Mouse (Mus musculus) heart, embryonic 13.5 days (tissue): ENCODE measurements around the gene Sypl2. TPM values are rescaled to one million over a fixed set of nuclear protein-coding genes. Genes with fewer than 3 reads are reported as not detected.

Experiments
- ATAC-seq: fragments of 200-750 bp; cut with Nextera tagmentation; 2 replicates; pipeline ENCODE4 v1.8.0; 2017; ENCODE audit warnings: moderate TSS enrichment; ENCODE audit not compliant: insufficient number of reproducible peaks, low FRiP score, low TSS enrichment; ENCODE audit errors: extremely low read depth
- H3K27ac ChIP-seq: fragments of 300-500 bp; sonication (generic); replicated peaks from 2 replicates; pipeline ENCODE4 v1.5.1; 2015; ENCODE audit warnings: moderate library complexity, mild to moderate bottlenecking, inconsistent platforms
- H3K27me3 ChIP-seq: fragments of 300-500 bp; sonication (generic); replicated peaks from 2 replicates; pipeline ENCODE4 v1.6.1; 2015; ENCODE audit warnings: mild to moderate bottlenecking, inconsistent platforms
- H3K36me3 ChIP-seq: fragments of 300-500 bp; sonication (generic); 2 replicates; pipeline ENCODE4 v1.6.1; 2015; ENCODE audit warnings: mild to moderate bottlenecking, inconsistent platforms
- H3K4me1 ChIP-seq: fragments of 300-500 bp; sonication (generic); 2 replicates; pipeline ENCODE4 v1.6.1; 2015; ENCODE audit warnings: inconsistent platforms
- H3K4me2 ChIP-seq: fragments of 300-500 bp; sonication (generic); 2 replicates; pipeline ENCODE4 v1.6.1; 2015; ENCODE audit warnings: inconsistent platforms, mild to moderate bottlenecking, moderate library complexity
- H3K4me3 ChIP-seq: fragments of 300-500 bp; sonication (generic); 2 replicates; pipeline ENCODE4 v1.5.1; 2015; ENCODE audit warnings: moderate library complexity, mild to moderate bottlenecking, inconsistent platforms
- H3K9ac ChIP-seq: fragments of 300-500 bp; sonication (generic); 2 replicates; pipeline ENCODE4 v1.6.1; 2015; ENCODE audit warnings: inconsistent platforms, mild to moderate bottlenecking, moderate library complexity
- H3K9me3 ChIP-seq: fragments of 300-500 bp; sonication (generic); 2 replicates; pipeline ENCODE4 v1.6.1; 2016; ENCODE audit warnings: inconsistent platforms
- WGBS: fragments of 180-500 bp; shearing (Covaris S2); methylation state at CpG from one replicate; pipeline ENCODE4 v1.1.7; 2015; ENCODE audit warnings: mixed read lengths; 5-methylcytosine and 5-hydroxymethylcytosine counted together
- polyA plus RNA-seq: library from polyadenylated mRNA; unstranded; fragments of >200 nt; fragmentation: Nextera tagmentation; extraction: Ambion mirVana; gene quantifications from 2 replicates; pipeline ENCODE4 v1.2.1, GENCODE M21; 2015

Gene Sypl2
- polyA plus RNA-seq, 1 experiment from 2014 or later = 2.4 TPM

- ATAC-seq = no peak
- no peak overlapping the region for H3K4me2 ChIP-seq
- no peaks in the 10 kb centered on the region for H3K9me3 ChIP-seq
- H3K9ac ChIP-seq = no peak overlapping the region
- H3K4me3 ChIP-seq = no peak overlapping the region
- peaks cover 65% of the 10 kb centered on the region for H3K36me3 ChIP-seq
- 85% methylated on average over 11 of the region's 11 CpGs for WGBS
- H3K4me1 ChIP-seq = peaks cover 40% of the 10 kb centered on the region
- H3K27ac ChIP-seq = no peak overlapping the region
- no peaks in the 10 kb centered on the region for H3K27me3 ChIP-seq
These were observed 22.0 kb downstream of the Sypl2 start for GRCm38 (mm10) chr3:108204470-108204869.

DNA sequence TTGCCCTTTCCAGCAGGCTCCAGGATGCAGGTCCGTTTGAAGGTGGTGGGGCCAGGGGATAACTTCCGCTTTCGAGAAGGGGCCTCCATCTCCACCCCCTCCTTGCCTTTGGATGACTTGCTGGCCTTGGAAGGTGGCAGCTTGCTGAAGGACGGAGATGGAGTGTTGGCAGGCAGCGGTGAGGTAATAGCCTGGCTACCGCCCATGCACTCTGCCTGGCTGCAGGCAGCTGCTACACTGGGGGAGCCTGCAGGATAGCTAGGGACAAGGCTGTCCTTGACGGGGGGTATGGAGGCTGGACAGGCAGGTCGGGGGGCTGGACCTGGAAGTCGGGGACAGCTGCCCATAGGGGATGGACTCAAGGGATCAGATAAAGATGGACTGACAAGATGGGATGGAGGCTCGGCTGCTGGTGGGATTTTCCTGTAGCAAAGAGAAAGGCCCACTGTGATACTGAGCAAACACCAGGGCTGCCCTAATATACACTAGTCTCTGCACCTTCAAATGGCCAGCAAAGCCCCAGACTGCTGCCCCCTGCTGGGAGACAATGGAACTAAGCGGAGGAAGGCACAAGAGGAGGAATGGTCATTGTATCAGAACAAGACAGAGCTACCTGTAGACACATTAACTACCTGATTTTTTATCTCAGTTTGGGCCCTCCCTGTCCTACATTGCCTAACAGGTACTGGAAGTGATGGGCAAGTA lies 22.7 kb downstream of the Sypl2 start:
- H3K36me3 ChIP-seq = peaks cover 65% of the 10 kb centered on the region
- H3K9me3 ChIP-seq = no peaks in the 10 kb centered on the region
- WGBS = 81% methylated on average over 11 of the region's 11 CpGs
- H3K4me2 ChIP-seq = no peak overlapping the region
- no peak for ATAC-seq
- H3K4me1 ChIP-seq = peaks cover 35% of the 10 kb centered on the region
- H3K27me3 ChIP-seq = no peaks in the 10 kb centered on the region
- H3K27ac ChIP-seq = no peak overlapping the region
- no peak overlapping the region for H3K4me3 ChIP-seq
- H3K9ac ChIP-seq = peak overlapping the region; percentile 10; the same call in 1 of the 2 replicates

DNA sequence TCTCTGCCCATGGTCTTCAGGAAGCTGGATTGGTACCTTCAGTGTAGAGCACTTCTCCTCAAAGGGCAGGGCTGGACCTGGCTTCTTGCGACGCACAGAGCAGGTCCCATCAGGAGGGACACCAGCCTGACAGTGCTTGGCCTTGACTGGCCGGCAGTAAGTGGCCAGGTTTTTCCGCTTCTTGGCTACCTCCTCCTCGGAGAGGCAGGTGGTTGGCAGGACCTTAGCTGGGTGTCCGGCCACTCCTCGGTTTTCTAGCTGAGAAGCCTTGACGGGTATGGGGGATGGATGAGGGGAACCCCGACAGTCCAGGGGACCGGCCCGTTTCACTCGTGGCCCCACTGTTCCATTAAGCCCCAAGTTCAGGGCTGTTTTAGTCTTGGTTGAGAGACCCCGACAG lies 23.2 kb downstream of the Sypl2 start:
- no peak overlapping the region for H3K27ac ChIP-seq
- no peak for ATAC-seq
- H3K9me3 ChIP-seq = no peaks in the 10 kb centered on the region
- H3K9ac ChIP-seq = no peak overlapping the region
- H3K4me3 ChIP-seq = no peak overlapping the region
- H3K4me2 ChIP-seq = no peak overlapping the region
- 88% methylated on average over 13 of the region's 13 CpGs for WGBS
- peaks cover 29% of the 10 kb centered on the region for H3K4me1 ChIP-seq
- no peaks in the 10 kb centered on the region for H3K27me3 ChIP-seq
- peaks cover 69% of the 10 kb centered on the region for H3K36me3 ChIP-seq

- H3K4me3 ChIP-seq = no peak overlapping the region
- no peak overlapping the region for H3K27ac ChIP-seq
- peaks cover 64% of the 10 kb centered on the region for H3K36me3 ChIP-seq
- H3K4me2 ChIP-seq = no peak overlapping the region
- no peak for ATAC-seq
- peaks cover 30% of the 10 kb centered on the region for H3K4me1 ChIP-seq
- no peaks in the 10 kb centered on the region for H3K9me3 ChIP-seq
- no peaks in the 10 kb centered on the region for H3K27me3 ChIP-seq
- no peak overlapping the region for H3K9ac ChIP-seq
These were observed 23.9 kb downstream of the Sypl2 start for GRCm38 (mm10) chr3:108202506-108202905.

GRCm38 (mm10) chr3:108200329-108201323 lies 25.8 kb downstream of the Sypl2 start, which contains the start of gene Cyb561d1:
Gene Cyb561d1, minus strand, starts transcription at chr3:108201212.
- Histone ChIP-seq H3K4me1 (peaks cover 45% of the 10 kb centered on the region), H3K36me3 (peaks cover 45% of the 10 kb centered on the region), H3K4me2 (peak within 1 kb of the TSS; percentile 76), H3K4me3 (peak within 1 kb of the TSS; percentile 77), H3K27ac (peak within 1 kb of the TSS; percentile 91), H3K27me3 (no peaks in the 10 kb centered on the region), H3K9ac (peak within 1 kb of the TSS; percentile 85), H3K9me3 (no peaks in the 10 kb centered on the region)
- WGBS = 3% methylated on average over 44 of the region's 44 CpGs
- peak; percentile 90 for ATAC-seq

DNA sequence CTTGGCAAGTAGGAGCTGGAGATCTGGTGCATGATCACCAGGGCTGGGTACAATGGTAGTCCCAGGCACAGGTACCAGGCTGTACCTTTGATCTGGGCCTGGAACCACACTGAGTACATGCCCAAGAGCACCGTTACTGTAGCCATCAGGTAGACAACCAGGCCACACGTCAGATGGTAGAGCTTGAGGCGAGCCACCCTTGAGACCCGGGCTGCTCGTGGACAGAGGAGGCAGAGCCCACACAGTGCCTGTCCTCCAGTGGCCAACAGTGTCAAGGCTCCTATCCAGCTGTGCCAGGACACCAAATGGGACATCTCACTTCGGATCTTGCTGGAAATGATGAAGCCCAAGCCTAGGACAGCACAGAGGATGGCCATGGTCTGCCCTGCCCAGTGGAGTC lies 27.2 kb downstream of the Sypl2 start:
- Histone ChIP-seq H3K27ac (no peak overlapping the region), H3K9ac (peak overlapping the region; percentile 85; the same call in 1 of the 2 replicates), H3K4me2 (peak overlapping the region; percentile 76), H3K36me3 (peaks cover 31% of the 10 kb centered on the region), H3K4me3 (no peak overlapping the region; the same call in 1 of the 2 replicates), H3K9me3 (no peaks in the 10 kb centered on the region), H3K4me1 (peaks cover 51% of the 10 kb centered on the region), H3K27me3 (no peaks in the 10 kb centered on the region)
- ATAC-seq = no peak
- WGBS = 89% methylated on average over 6 of the region's 6 CpGs

GRCm38 (mm10) chr3:108197066-108197497 lies 29.4 kb downstream of the Sypl2 start:
- Histone ChIP-seq H3K4me3 (peak overlapping the region; percentile 13; the same call in 1 of the 2 replicates), H3K27ac (no peak overlapping the region), H3K4me1 (peaks cover 62% of the 10 kb centered on the region), H3K36me3 (peaks cover 12% of the 10 kb centered on the region), H3K9me3 (no peaks in the 10 kb centered on the region), H3K27me3 (no peaks in the 10 kb centered on the region), H3K9ac (peak overlapping the region; percentile 67), H3K4me2 (peak overlapping the region; percentile 56)
- 14% methylated on average over 14 of the region's 14 CpGs for WGBS
- ATAC-seq = no peak

GRCm38 (mm10) chr3:108195941-108196590 lies 30.4 kb downstream of the Sypl2 start:
- H3K27ac ChIP-seq = peak overlapping the region; percentile 16
- H3K4me1 ChIP-seq = peaks cover 59% of the 10 kb centered on the region
- peaks cover 7% of the 10 kb centered on the region for H3K36me3 ChIP-seq
- WGBS = 57% methylated on average over 7 of the region's 7 CpGs
- H3K4me2 ChIP-seq = no peak overlapping the region
- H3K4me3 ChIP-seq = no peak overlapping the region
- no peaks in the 10 kb centered on the region for H3K27me3 ChIP-seq
- no peaks in the 10 kb centered on the region for H3K9me3 ChIP-seq
- peak overlapping the region; percentile 29 for H3K9ac ChIP-seq
- no peak for ATAC-seq

GRCm38 (mm10) chr3:108195287-108195686 lies 31.2 kb downstream of the Sypl2 start:
- no peak overlapping the region for H3K9ac ChIP-seq
- H3K27me3 ChIP-seq = no peaks in the 10 kb centered on the region
- H3K4me3 ChIP-seq = no peak overlapping the region
- H3K4me1 ChIP-seq = peaks cover 57% of the 10 kb centered on the region
- H3K9me3 ChIP-seq = no peaks in the 10 kb centered on the region
- H3K27ac ChIP-seq = no peak overlapping the region
- no peak for ATAC-seq
- no peak overlapping the region for H3K4me2 ChIP-seq
- peaks cover 7% of the 10 kb centered on the region for H3K36me3 ChIP-seq
- 72% methylated on average over 4 of the region's 4 CpGs for WGBS

DNA sequence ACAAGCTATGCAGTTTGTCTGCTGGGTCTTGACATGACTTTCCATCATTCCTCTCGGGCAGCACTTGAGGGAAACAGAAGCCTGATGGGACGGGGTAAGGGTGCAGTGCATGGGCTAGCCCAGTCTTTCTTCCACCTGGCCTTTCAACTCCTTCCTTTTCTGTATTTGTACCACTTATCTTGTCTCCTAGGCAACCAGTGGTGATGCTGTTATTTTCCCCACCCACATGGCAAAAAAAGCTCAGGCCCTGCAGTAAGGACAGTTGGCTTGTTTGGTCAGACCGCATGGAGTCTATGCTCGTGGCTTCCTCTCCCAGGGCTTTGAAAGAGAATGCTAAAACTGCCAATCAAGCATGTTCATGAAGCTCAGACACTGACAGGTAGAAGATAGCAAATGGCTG lies 32.8 kb downstream of the Sypl2 start:
- Histone ChIP-seq H3K9me3 (no peaks in the 10 kb centered on the region), H3K4me1 (peaks cover 56% of the 10 kb centered on the region), H3K4me3 (no peak overlapping the region), H3K9ac (no peak overlapping the region), H3K4me2 (no peak overlapping the region), H3K27me3 (peaks cover under 1% of the 10 kb centered on the region; the same call in 1 of the 2 replicates), H3K36me3 (peaks cover 6% of the 10 kb centered on the region), H3K27ac (no peak overlapping the region)
- 38% methylated on average over 4 of the region's 4 CpGs for WGBS
- no peak for ATAC-seq

DNA sequence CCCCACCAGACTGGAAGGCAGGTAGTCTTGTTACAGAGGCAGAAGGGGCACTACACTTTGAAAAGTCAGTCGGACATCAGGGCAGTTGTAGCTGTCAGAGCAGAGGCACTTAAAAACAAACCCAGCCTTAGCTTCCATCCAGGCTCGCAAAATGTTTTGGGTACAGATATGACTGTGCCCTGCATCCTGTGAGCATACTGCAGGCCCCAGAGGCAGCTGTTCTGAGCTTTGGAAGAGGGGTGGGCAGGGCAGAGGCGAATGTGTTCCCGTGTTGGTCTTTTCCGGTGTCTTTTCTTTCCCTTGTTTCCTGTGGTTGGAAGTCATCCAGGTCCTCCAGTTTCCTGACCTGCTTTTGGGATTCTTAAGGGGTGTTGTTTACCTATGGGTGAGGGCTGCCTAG lies 36.6 kb downstream of the Sypl2 start:
- Histone ChIP-seq H3K36me3 (no peaks in the 10 kb centered on the region), H3K4me1 (peaks cover 41% of the 10 kb centered on the region), H3K9ac (peak overlapping the region; percentile 47), H3K27ac (0 out of 2 replicates have a peak overlapping the region, but pooled peaks have one; percentile 25), H3K4me2 (peak overlapping the region; percentile 15; the same call in 1 of the 2 replicates), H3K27me3 (peaks cover 29% of the 10 kb centered on the region), H3K4me3 (no peak overlapping the region), H3K9me3 (no peaks in the 10 kb centered on the region)
- WGBS = 59% methylated on average over 5 of the region's 5 CpGs
- no peak for ATAC-seq
